Mouse (Mus musculus): ENCODE measurements around the gene Chtop. TPM values are rescaled to one million over a fixed set of nuclear protein-coding genes. Genes with fewer than 3 reads are reported as not detected.

Chtop gene
- total and polyA plus RNA-seq, 2 experiments = 23.5 to 30.9 TPM

DNA sequence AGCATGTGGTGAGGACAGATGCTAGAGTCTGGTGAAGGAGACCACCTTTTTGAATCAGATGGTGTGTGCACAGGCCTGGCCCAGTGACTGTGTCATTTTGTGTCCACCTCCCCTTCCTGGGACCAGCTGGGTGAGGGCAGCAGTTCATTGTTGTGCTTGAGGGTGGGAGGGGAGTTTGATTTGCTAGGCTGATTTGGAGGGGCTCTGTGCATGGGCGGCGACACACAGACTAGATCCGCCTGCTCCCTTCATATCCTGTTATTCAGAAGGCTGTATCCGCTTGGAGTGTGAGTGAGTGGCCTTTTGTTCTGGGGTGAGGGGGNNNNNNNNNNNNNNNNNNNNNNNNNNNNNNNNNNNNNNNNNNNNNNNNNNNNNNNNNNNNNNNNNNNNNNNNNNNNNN is 31.6 kb upstream of the Chtop start:
- TF ChIP-seq POLR2A (IDR thresholded peaks at IDR 0.05; ENCODE audit: extremely low read depth, insufficient read depth, low read length) (no peak), CTCF (IDR thresholded peaks at IDR 0.05; ENCODE audit: low read depth, low read length) (no peak)
- Histone ChIP-seq H3K79me2 (ENCODE audit: control insufficient read depth, insufficient read depth, low read length) (peaks cover 5% of the 10 kb centered on the region; the same call in 1 of the 2 replicates), H3K27ac (replicated peaks; ENCODE audit: insufficient read depth, low read depth, low read length) (peak overlapping the region; percentile 64), H3K4me3 (ENCODE audit: insufficient read depth, low read depth, low read length) (peak overlapping the region; percentile 53), H3K9ac (ENCODE audit: low read depth, low read length) (peak overlapping the region; percentile 55), H3K4me1 (ENCODE audit: control insufficient read depth, insufficient read depth, low read length) (peaks cover 7% of the 10 kb centered on the region), H3K27me3 (ENCODE audit: control insufficient read depth, insufficient read depth, low read length) (no peaks in the 10 kb centered on the region), H3K36me3 (ENCODE audit: control insufficient read depth, insufficient read depth, low read length) (peaks cover 1% of the 10 kb centered on the region)
- DNase-seq (ENCODE audit: extremely low read depth, low read depth, low spot score) = no peak
- 80% methylated on average over 4 of the region's 4 CpGs for WGBS

DNA sequence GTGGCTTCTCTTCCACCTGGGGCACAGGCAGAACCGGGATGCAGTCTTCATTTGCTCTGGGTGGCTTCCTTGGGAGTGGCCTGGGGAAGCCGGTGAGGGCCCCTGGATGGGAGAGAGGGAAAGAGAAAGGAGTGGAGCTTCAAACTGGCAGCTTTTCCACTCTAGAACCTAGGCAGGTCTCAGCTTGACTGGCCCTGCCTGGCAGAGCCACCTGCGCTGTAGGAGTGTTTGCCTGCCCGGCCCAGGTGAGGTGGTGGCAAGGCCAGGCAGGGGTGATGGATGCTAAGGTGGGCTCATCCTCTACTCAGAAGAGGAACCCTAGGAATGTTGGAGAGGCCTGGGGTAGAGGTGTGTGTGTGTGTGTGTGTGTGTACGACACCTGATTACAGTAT is 28.6 kb upstream of the Chtop start:
- 56% methylated on average over 5 of the region's 5 CpGs for WGBS
- DNase-seq (ENCODE audit: extremely low read depth, low read depth, low spot score) = no peak
- peaks cover 1% of the 10 kb centered on the region for H3K36me3 ChIP-seq (ENCODE audit: control insufficient read depth, insufficient read depth, low read length)
- peaks cover 7% of the 10 kb centered on the region for H3K4me1 ChIP-seq (ENCODE audit: control insufficient read depth, insufficient read depth, low read length)
- TF ChIP-seq POLR2A (IDR thresholded peaks at IDR 0.05; ENCODE audit: extremely low read depth, insufficient read depth, low read length) = no peak
- TF ChIP-seq CTCF (IDR thresholded peaks at IDR 0.05; ENCODE audit: low read depth, low read length) = no peak
- H3K4me3 ChIP-seq (ENCODE audit: insufficient read depth, low read depth, low read length) = peak overlapping the region; percentile 63
- no peaks in the 10 kb centered on the region for H3K27me3 ChIP-seq (ENCODE audit: control insufficient read depth, insufficient read depth, low read length)
- H3K9ac ChIP-seq (ENCODE audit: low read depth, low read length) = peak overlapping the region; percentile 61
- H3K27ac ChIP-seq (replicated peaks; ENCODE audit: insufficient read depth, low read depth, low read length) = peak overlapping the region; percentile 73
- peaks cover 5% of the 10 kb centered on the region; the same call in 1 of the 2 replicates for H3K79me2 ChIP-seq (ENCODE audit: control insufficient read depth, insufficient read depth, low read length)

DNA sequence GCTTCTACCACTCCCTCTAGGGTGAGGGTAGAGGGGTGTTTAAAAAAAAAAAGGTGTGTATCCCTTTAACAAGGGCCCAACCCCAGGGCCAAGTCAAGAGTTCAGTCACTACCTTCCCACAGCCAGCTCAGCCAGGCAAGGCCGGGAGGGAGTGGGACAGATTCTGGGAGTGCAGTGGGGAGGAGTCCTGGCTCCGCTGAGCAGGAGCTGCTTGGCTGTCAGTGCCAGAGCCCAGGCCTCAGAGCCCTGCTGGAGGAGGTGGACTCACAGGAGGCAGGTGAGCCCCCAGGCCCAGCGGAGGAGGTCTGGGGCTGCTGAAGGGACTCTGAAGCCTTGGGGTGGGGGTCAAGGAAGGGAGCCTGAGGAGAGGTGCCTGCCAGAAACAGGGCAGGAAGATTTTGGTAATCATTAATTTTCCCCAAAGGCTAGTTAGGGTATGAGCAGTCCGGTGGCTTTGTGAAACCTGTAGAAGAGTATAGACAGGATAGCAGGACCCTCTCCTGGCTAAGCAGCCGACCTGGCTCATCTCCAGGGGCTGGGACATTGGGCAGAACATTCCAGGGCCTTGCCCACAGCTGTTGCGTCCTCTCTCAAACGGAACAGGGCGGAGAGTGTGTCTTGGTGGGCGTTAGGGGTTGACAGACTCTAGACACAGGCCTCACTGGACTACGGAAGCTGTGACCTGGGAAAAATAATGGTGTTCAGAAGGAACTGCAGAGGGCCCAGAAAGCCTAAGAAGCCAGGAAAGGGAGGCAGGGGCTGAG is 28.0 kb upstream of the Chtop start, which contains the start of gene S100a16:
Gene S100a16, plus strand, starts transcription at position 114 of the 764 bp plus-strand sequence.
- Histone ChIP-seq H3K9ac (ENCODE audit: low read depth, low read length) (peak within 1 kb of the TSS; percentile 61), H3K4me3 (ENCODE audit: insufficient read depth, low read depth, low read length) (peak within 1 kb of the TSS; percentile 63), H3K36me3 (ENCODE audit: control insufficient read depth, insufficient read depth, low read length) (peaks cover under 1% of the 10 kb centered on the region), H3K79me2 (ENCODE audit: control insufficient read depth, insufficient read depth, low read length) (peaks cover 5% of the 10 kb centered on the region; the same call in 1 of the 2 replicates), H3K4me1 (ENCODE audit: control insufficient read depth, insufficient read depth, low read length) (peaks cover 7% of the 10 kb centered on the region), H3K27ac (replicated peaks; ENCODE audit: insufficient read depth, low read depth, low read length) (peak within 1 kb of the TSS; percentile 73), H3K27me3 (ENCODE audit: control insufficient read depth, insufficient read depth, low read length) (no peaks in the 10 kb centered on the region)
- 25% methylated on average over 10 of the region's 10 CpGs for WGBS
- peak; percentile 89 for DNase-seq (ENCODE audit: extremely low read depth, low read depth, low spot score)
- TF ChIP-seq CTCF (IDR thresholded peaks at IDR 0.05; ENCODE audit: low read depth, low read length) (no peak), POLR2A (IDR thresholded peaks at IDR 0.05; ENCODE audit: extremely low read depth, insufficient read depth, low read length) (peak; percentile 54; the same call in 1 of the 2 replicates)

DNA sequence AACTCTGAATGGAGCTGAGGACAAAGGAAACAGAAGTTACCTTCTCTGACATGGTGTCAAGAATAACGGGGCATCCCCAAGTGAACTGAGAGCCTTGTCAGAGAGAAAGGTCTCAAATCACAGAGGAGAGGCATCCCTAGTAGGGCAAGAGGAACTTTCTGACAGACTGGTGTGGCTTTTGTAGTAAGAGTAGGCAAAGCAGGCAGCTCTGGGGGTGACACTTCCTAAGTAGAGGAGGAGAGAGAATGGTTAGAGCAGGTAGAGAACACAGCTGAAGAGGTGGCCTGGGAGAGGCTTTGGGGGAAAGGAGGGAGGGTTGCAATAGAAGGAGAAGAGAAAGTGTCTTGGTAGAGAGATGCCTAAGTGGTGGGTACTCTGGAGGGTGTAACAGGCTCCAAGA is 26.1 kb upstream of the Chtop start:
- whole genome bisulfite sequencing = 65% methylated on average over 1 of the region's 1 CpGs
- Histone ChIP-seq H3K4me3 (ENCODE audit: insufficient read depth, low read depth, low read length) (no peak overlapping the region), H3K4me1 (ENCODE audit: control insufficient read depth, insufficient read depth, low read length) (peaks cover 5% of the 10 kb centered on the region), H3K36me3 (ENCODE audit: control insufficient read depth, insufficient read depth, low read length) (no peaks in the 10 kb centered on the region), H3K79me2 (ENCODE audit: control insufficient read depth, insufficient read depth, low read length) (peaks cover 5% of the 10 kb centered on the region; the same call in 1 of the 2 replicates), H3K9ac (ENCODE audit: low read depth, low read length) (no peak overlapping the region), H3K27me3 (ENCODE audit: control insufficient read depth, insufficient read depth, low read length) (no peaks in the 10 kb centered on the region), H3K27ac (replicated peaks; ENCODE audit: insufficient read depth, low read depth, low read length) (no peak overlapping the region)
- no peak for DNase-seq (ENCODE audit: extremely low read depth, low read depth, low spot score)
- TF ChIP-seq CTCF (IDR thresholded peaks at IDR 0.05; ENCODE audit: low read depth, low read length) (no peak), POLR2A (IDR thresholded peaks at IDR 0.05; ENCODE audit: extremely low read depth, insufficient read depth, low read length) (no peak)

DNA sequence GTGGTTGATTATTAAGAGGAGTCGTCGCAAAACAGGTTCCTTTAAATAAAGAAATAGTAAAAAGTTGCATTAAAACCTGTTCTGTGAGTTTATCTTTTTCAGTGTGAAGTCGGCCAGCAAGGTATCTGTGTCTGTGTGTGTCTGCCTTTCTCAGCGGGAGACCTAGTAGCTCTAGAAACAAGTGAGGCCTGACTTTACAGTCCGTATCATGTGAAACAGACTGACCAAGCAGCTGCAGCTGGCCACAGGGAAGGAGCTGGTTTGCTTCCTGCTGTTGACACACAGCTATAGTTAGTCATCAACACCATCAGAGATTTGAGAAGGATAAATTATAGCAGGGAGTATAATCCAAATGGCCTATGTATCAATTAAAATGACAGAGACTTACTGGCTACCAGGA is 22.4 kb upstream of the Chtop start:
- H3K4me1 ChIP-seq (ENCODE audit: control insufficient read depth, insufficient read depth, low read length) = peaks cover 2% of the 10 kb centered on the region
- no peaks in the 10 kb centered on the region for H3K36me3 ChIP-seq (ENCODE audit: control insufficient read depth, insufficient read depth, low read length)
- no peak overlapping the region for H3K4me3 ChIP-seq (ENCODE audit: insufficient read depth, low read depth, low read length)
- TF ChIP-seq CTCF (IDR thresholded peaks at IDR 0.05; ENCODE audit: low read depth, low read length) = no peak
- TF ChIP-seq POLR2A (IDR thresholded peaks at IDR 0.05; ENCODE audit: extremely low read depth, insufficient read depth, low read length) = no peak
- no peak for DNase-seq (ENCODE audit: extremely low read depth, low read depth, low spot score)
- H3K27ac ChIP-seq (replicated peaks; ENCODE audit: insufficient read depth, low read depth, low read length) = no peak overlapping the region
- no peak overlapping the region for H3K9ac ChIP-seq (ENCODE audit: low read depth, low read length)
- no peaks in the 10 kb centered on the region for H3K79me2 ChIP-seq (ENCODE audit: control insufficient read depth, insufficient read depth, low read length)
- 75% methylated on average over 5 of the region's 5 CpGs for WGBS
- no peaks in the 10 kb centered on the region for H3K27me3 ChIP-seq (ENCODE audit: control insufficient read depth, insufficient read depth, low read length)

Measured in liver, adult 2 months (tissue).